Mouse (Mus musculus) heart, postnatal 4 days (tissue): ENCODE data around the gene Pamr1. TPM values are rescaled to one million over a fixed set of nuclear protein-coding genes. Genes with fewer than 3 reads are reported as not detected.

Experiments
- DNase-seq: peaks from one replicate; pipeline ENCODE4 v3.0.0; 2021
- total RNA-seq, 2 experiments: library from RNA; stranded (reverse); gene quantifications; 2 replicates each; pipeline ENCODE4 v1.2.3; 2021

The Pamr1 gene
- total RNA-seq, 2 experiments from 2014 or later: 4.6 to 6.4 TPM

- DNase-seq: no peak
Measured at GRCm38 (mm10) chr2:102663339-102663738, 113.5 kb downstream of the Pamr1 start.

- DNase-seq: no peak
Measured at GRCm38 (mm10) chr2:102663865-102664264, 114.1 kb downstream of the Pamr1 start.

GRCm38 (mm10) chr2:102667981-102668380 is 118.2 kb downstream of the Pamr1 start:
- DNase-seq: no peak

GRCm38 (mm10) chr2:102669580-102669979 is 119.8 kb downstream of the Pamr1 start:
- DNase-seq: no peak

GRCm38 (mm10) chr2:102674582-102674981 is 124.8 kb downstream of the Pamr1 start:
- DNase-seq: no peak

- DNase-seq: peak; percentile 68
Measured at GRCm38 (mm10) chr2:102675275-102675674, 125.5 kb downstream of the Pamr1 start.

GRCm38 (mm10) chr2:102676716-102677312 is 127.0 kb downstream of the Pamr1 start:
- DNase-seq: no peak

- no peak for DNase-seq
Measured at GRCm38 (mm10) chr2:102677400-102677799, 127.6 kb downstream of the Pamr1 start.

- DNase-seq: no peak
Measured at GRCm38 (mm10) chr2:102681351-102681750, 131.5 kb downstream of the Pamr1 start.

- DNase-seq: peak; percentile 73
Measured at GRCm38 (mm10) chr2:102682168-102682567, 132.4 kb downstream of the Pamr1 start.

GRCm38 (mm10) chr2:102685371-102686107 is 135.7 kb downstream of the Pamr1 start:
- DNase-seq: no peak

GRCm38 (mm10) chr2:102686108-102686450 is 136.3 kb downstream of the Pamr1 start:
- DNase-seq: no peak

Other genes with a start within 250 kb of the Pamr1 start
- gene Trim44, start 142.2 kb upstream of the Pamr1 start, total RNA-seq: 10 to 100 TPM; 47.8 to 50.4 TPM
- gene Fjx1, start 97.5 kb upstream of the Pamr1 start, total RNA-seq: 1 to 10 TPM; 3.2 to 3.3 TPM
- gene Slc1a2, start 108.6 kb downstream of the Pamr1 start, total RNA-seq: under 1 TPM; 0.20 to 0.26 TPM